Mouse (Mus musculus) bone marrow, adult 2 months (tissue): ENCODE data around the gene B4galnt4.

ENCODE experiments used
- CTCF ChIP-seq: fragments of 200-500 bp; IDR thresholded peaks from 2 replicates; pipeline ENCODE4 v1.5.1; 2011; ENCODE audit warnings: low read length, control low read depth; ENCODE audit not compliant: control insufficient read depth, insufficient read depth
- POLR2A ChIP-seq: fragments of 200-500 bp; IDR thresholded peaks from 2 replicates; pipeline ENCODE4 v1.6.1; 2011; ENCODE audit warnings: low read depth, mild to moderate bottlenecking, control low read depth, low read length, borderline replicate concordance; ENCODE audit not compliant: control insufficient read depth

- TF ChIP-seq POLR2A (no peak), CTCF (no peak)
Observed at GRCm38 (mm10) chr7:141019028-141019427, 41.9 kb upstream of the B4galnt4 start.
